Mouse (Mus musculus) gastrocnemius, adult 18-20 months (tissue): ENCODE results near the gene Vwa3a. TPM values are rescaled to one million over a fixed set of nuclear protein-coding genes. Genes with fewer than 3 reads are reported as not detected.

Experiments
- DNase-seq: peaks from one replicate; pipeline ENCODE4 v3.0.0; 2021; ENCODE audit warnings: low spot score
- total RNA-seq, 2 experiments: library from RNA; stranded (reverse); gene quantifications; 2 replicates each; pipeline ENCODE4 v1.2.3; 2021

Gene Vwa3a
- total RNA-seq, 2 experiments from 2014 or later: 0.39 to 0.50 TPM

- peak; percentile 95 for DNase-seq
These were observed 96.6 kb downstream of the Vwa3a start for GRCm38 (mm10) chr7:120835449-120836359.

DNA sequence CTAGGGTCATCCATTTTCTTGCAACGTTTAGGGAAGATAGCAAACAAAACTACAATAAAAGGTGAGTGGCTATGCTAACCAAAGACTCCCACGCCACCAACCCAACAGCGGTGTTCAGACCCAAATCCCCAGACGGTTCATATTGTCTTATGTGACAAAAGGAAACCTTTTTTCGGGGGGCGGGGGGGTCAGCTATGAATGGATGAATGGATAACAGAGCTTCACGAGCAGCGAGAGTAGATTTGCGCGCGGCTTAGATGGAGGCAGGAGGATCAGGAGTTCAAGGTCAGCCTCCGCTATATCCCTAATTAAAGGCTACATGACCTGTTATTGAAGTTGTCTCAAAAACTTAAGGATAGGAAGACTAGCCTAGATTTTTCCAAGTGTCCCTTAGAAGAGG is 97.2 kb downstream of the Vwa3a start:
- no peak for DNase-seq

DNA sequence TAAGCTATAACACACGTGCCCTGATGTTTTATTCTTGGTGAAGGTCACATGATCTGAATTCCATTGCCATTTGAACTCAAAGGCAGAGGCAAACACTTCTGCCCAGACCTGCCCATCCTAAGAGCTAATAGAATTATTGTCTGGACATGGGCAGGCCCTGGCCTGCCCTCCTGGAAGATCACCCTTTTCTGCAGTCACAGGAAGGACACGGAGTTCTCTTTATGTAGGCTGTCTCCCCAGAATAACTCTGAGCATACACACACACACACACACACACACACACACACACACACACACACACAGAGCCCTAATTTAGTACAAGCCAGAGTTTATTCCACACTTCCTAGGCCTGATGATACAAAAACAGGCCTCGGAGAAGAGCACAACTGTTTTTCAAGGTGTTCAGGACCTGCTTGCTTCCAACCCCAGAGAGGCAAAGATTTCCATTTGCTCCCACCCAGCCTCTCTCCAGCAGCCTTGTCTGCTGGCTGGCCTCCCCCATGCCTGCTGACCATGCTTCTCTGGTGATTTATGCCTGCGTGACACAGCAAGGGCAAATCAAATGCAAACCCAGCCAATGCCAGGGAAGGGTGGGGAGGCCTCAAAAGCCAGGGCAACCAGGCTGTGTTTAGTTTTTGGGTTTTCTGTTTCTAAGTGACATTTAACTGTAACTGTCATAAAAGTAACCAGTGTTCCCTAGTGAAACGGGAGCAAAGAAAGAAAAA is 99.5 kb downstream of the Vwa3a start:
- peak; percentile 76 for DNase-seq

DNA sequence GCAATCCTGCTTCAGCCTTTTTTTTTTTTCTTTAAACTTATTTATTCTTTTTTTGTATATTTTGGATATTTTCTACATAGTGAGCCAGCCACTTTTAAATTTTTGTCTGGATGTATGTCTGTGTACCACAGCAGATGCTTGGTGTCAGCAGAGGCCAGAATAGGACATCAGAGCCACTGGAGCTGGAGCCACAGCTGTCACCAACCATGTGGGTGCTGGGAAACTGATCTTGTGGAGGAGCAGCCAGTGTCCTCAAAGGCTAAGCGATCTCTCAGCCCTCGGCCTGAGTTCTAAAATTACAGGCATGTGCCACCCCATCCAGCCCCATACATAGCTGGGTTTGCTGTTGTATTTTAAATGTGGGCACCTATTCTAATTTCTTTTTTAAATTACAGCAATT is 100.7 kb downstream of the Vwa3a start:
- peak; percentile 69 for DNase-seq

DNA sequence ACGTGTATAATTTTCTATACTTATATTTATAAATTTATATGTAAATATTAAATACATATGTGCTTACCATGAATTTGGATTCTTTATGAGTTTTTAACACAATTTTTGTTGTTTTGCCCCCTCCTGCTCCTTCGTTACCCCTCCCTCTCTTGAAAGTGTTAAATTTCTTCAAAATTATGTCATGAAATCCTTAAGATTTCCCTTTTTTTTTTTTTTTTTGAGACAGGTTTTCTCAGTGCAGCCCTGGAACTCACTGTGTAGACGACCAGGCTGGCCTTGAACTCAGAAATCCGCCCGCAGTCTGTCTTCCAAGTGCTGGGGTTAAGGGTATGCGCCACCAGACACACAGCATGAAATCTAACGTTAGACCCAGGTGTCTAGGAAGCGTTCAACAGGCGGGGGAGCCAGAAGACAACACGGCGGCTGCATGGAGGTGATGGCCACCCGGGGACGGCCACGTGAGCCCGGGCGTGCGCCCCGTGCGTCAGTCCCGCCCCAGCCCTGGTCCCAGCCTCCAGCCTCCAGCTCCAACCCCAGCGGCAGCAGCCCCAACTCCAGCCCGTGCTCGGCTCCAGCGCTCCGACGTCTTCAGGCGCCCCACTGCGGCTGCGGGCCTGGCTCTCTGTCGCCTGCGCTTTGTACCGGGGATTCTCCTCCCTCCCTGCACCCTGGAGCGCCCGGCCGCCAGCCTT is 103.4 kb downstream of the Vwa3a start, which contains the start of gene Eef2k:
TSS of gene Eef2k (plus strand) at position 487 of the 692 bp plus-strand sequence.
- peak; percentile 91 for DNase-seq

GRCm38 (mm10) chr7:120843037-120843621 is 104.0 kb downstream of the Vwa3a start:
- DNase-seq: peak; percentile 88

DNA sequence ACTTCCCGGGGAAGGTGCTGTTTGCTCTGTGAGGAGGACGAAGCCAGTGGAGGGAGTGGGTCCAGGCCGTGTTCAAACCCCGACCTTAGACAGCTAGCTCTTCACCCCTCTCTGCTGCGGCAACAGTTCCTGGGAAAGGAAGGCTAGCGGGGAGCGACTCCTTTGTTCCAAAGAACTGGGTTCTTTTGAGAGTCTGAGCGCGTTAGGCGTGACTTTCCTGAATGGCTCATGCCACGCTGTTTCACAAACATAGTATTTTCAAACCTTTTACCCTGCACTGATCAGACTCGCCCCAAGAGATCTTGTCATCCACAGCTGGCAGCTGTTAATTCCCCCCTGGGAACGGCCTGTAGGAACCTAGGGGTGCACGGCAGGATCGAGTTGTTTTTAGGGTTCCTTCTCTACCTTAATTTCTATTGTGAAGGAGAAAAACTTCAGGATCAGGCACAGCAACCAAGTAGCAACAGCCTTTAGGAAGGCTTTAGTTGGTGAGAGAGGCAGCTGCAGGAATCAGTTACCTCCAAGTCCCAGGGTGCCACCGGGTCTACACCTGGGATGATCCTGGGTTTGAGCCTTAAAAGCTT is 104.8 kb downstream of the Vwa3a start:
- no peak for DNase-seq

DNA sequence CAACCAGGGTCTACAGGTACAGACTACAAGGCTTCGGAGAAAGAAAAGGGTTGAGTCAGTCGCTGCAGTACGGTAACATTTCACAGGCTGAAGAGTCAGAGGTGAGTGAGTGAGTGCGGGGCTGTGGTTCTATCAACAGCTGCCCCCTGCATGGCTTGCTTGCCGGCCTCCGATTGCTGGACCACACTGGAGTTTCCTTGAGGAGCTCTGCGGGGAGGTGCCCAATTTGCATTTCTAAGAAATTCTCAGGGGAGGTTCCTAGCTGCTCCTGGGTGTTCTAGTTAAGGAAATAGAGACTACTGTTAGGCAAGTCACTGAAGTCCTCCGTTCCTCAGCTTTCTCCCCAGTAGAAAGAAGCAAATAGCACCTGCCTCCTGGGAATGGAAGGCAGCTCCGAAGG is 105.6 kb downstream of the Vwa3a start:
- no peak for DNase-seq

DNA sequence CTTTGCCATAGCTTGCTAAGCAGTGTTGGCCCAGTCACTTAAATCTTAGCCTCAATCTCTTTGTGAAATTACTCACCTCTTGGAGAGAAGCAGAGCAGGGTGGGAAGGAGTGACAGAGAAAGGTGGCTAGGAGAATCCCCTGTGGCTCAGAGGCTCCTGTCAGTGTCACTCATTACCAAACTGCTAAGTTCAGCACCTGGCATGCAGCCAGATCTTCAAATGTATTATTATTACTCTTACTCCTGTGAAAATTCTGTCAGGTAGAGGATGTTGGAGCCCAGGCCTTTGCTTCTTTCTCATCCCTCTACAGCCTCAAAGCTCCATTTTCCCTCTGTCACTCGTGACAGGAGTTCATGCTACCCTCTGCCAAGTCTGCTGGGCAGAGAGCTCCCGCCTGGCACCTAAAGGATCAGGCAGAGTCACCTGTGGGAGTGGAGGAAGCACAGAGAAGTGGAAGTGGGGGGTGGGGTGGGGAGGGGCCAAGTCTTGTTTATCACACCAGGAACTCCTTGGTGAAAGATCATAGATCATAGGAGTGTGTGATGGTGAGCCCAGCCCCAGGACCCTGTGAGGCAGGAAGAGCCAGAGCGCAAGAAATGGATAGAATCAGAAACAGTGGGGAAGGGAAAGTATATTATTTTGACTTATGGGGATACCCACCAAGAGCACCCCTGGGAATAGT is 109.9 kb downstream of the Vwa3a start:
- no peak for DNase-seq

DNA sequence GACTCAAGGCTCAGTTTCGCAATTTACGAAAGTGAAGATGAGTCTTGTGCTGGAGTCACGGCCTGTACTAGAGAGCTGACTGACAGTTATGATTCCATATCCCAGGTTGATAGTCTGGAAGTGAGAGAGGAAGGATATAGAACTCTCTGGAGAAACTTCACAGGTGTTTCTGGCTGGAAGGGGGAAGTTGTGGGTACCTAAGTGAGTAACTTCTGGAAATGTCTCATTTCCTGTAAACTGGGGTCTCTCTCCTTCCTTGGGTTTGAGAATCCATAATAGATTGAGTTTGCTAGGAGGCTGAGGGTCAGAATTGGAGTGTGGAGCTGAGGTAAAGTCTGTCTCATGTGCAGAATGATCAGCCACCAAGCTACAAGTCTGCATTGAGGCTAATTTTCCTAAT is 111.0 kb downstream of the Vwa3a start:
- DNase-seq: no peak

Other genes with a start within 250 kb of the Vwa3a start
- 100 to 1,000 TPM; 477 to 519 TPM for gene Uqcrc2, start 104.1 kb upstream of the Vwa3a start, total RNA-seq
- gene Pdzd9, start 69.0 kb upstream of the Vwa3a start, total RNA-seq: not detected
- 10 to 100 TPM; 19.9 to 22.6 TPM for gene Mosmo, start 61.7 kb upstream of the Vwa3a start, total RNA-seq
- gene Gm5737, start 73.0 kb downstream of the Vwa3a start, total RNA-seq: under 1 TPM in 1 of 2 experiments, not detected in 1; 0.47 TPM
- gene Eef2k, start 103.5 kb downstream of the Vwa3a start, total RNA-seq: 10 to 100 TPM; 59.7 to 60.4 TPM
- 10 to 100 TPM in 1 of 2 experiments, 1 to 10 TPM in 1; 9.0 to 10.0 TPM for gene Polr3e, start 178.4 kb downstream of the Vwa3a start, total RNA-seq
- 1 to 10 TPM; 2.3 to 3.9 TPM for gene Cdr2, start 243.0 kb downstream of the Vwa3a start, total RNA-seq
- not detected for gene Mfsd13b, start 243.2 kb downstream of the Vwa3a start, total RNA-seq